Comparison of ENCODE assay signal across 12 mouse cellular contexts in the genomic region with DNA sequence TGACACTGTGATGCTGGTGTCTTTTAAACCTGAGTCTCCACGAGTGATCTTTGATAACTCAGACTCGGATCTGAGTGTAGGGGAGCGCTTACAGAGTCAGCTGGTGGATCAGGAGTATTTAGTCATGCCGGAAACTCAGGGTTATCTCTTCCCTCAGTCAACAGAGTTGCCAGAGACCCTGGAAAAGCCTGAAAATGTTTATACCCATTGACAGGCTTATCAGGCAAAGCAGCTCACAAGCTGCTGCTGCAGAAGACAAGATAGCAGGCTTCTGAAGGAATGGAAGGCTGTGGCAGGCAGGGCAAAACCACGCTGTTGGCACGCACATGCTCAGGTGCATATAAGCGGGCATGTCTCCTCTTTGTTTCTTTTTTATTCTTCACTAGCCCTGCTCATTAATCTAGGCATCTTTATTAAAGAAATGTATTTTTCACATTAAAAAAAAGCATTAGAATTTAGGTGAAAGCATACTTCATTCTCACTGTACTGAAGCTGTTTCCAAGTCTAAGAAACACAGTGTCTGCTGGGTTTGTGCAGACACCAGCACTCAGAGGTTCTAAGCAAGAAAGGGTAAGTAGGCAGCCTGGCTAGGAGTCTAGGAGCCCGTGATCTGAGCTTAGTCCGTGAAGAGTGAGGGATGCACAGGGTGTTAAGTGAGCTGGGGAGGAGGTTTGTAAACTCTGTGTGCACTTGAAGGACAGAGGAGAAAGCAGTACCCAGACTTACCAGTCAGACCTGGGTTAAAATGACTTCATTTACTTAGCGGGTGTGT. TPM values are rescaled to one million over a fixed set of nuclear protein-coding genes. Genes with fewer than 3 reads are reported as not detected.
DNase-seq lines count a peak whose midpoint lies in the region; ATAC-seq lines count a peak whose summit lies in the region.
"Had no signal": no experiment of that assay in that cellular context is flagged by ENCODE, and none has a peak within 500 bp of the region (broad histone marks: within the 10 kb centered on the region; RNA-seq: fewer than 3 reads in every experiment).

No protein-coding gene starts in this region.

- no peaks in the 10 kb centered on the region for H3K4me1 ChIP-seq in lung, embryonic 15.5 days
- peaks cover 67% of the 10 kb centered on the region for H3K4me1 ChIP-seq in liver, embryonic 15.5 days (replicated peaks)
- 0 out of 2 replicates have a peak, but pooled peaks cover 3% of the 10 kb centered on the region for H3K4me1 ChIP-seq in stomach, embryonic 16.5 days (ENCODE audit: control insufficient read depth, insufficient read depth, low read length)
- H3K4me1 ChIP-seq: embryonic facial prominence, embryonic 15.5 days had no signal

- H3K4me2 ChIP-seq in lung, embryonic 15.5 days: peak overlapping the region; percentile 27; the same call in 1 of the 2 replicates
- peak overlapping the region; percentile 68 for H3K4me2 ChIP-seq in liver, embryonic 15.5 days
- no peak overlapping the region for H3K4me2 ChIP-seq in stomach, embryonic 16.5 days (ENCODE audit: low read depth, low read length)
- H3K4me2 ChIP-seq: embryonic facial prominence, embryonic 15.5 days; hindbrain, embryonic 12.5 days had no signal

- ATAC-seq in lung, embryonic 15.5 days (ENCODE audit: borderline replicate concordance, extremely low read depth, low FRiP score, low TSS enrichment): peak; percentile 62; the same call in 1 of the 2 replicates
- peak; percentile 87 for ATAC-seq in common myeloid progenitor, adult 5-6 weeks (replicated peaks; ENCODE audit: low read depth, poor library complexity, severe bottlenecking)
- ATAC-seq in liver, embryonic 15.5 days (ENCODE audit: insufficient read depth): peak; percentile 97
- ATAC-seq in stomach, embryonic 16.5 days (ENCODE audit: insufficient read depth, low FRiP score): 0 out of 2 replicates have a peak, but pooled peaks have one; percentile 33

- no peaks in the 10 kb centered on the region for H3K9me3 ChIP-seq in lung, embryonic 15.5 days
- H3K9me3 ChIP-seq in liver, embryonic 15.5 days (replicated peaks): no peaks in the 10 kb centered on the region
- H3K9me3 ChIP-seq in stomach, embryonic 16.5 days (replicated peaks; ENCODE audit: control insufficient read depth, low read length): no peaks in the 10 kb centered on the region
- H3K9me3 ChIP-seq: embryonic facial prominence, embryonic 15.5 days; hindbrain, embryonic 12.5 days had no signal

- 30% methylated on average over 10 of the region's 10 CpGs for WGBS in lung, embryonic 15.5 days
- WGBS in liver, embryonic 15.5 days (ENCODE audit: insufficient replicate concordance): 10% methylated on average over 10 of the region's 10 CpGs
- WGBS in stomach, embryonic 16.5 days: 44% methylated on average over 10 of the region's 10 CpGs

- no peaks in the 10 kb centered on the region for H3K36me3 ChIP-seq in lung, embryonic 15.5 days
- no peaks in the 10 kb centered on the region for H3K36me3 ChIP-seq in liver, embryonic 15.5 days (replicated peaks)
- H3K36me3 ChIP-seq in stomach, embryonic 16.5 days (ENCODE audit: control insufficient read depth, insufficient read depth, low read length): no peaks in the 10 kb centered on the region
- H3K36me3 ChIP-seq: embryonic facial prominence, embryonic 15.5 days; hindbrain, embryonic 12.5 days had no signal

- DNase-seq in lung, postnatal 4 days: no peak
- no peak for DNase-seq in cerebellum, postnatal 4 days (ENCODE audit: low spot score in 2 of 2)
- DNase-seq in ovary, adult 18-20 months (ENCODE audit: low spot score): no peak
- DNase-seq: cerebellum, adult 9-10 months; lung, postnatal 14 days had no signal

- no peak overlapping the region for H3K27ac ChIP-seq in lung, embryonic 15.5 days
- H3K27ac ChIP-seq in liver, embryonic 15.5 days (replicated peaks): peak overlapping the region; percentile 99
- H3K27ac ChIP-seq in stomach, embryonic 16.5 days (ENCODE audit: low read length): no peak overlapping the region
- H3K27ac ChIP-seq: embryonic facial prominence, embryonic 15.5 days; hindbrain, embryonic 12.5 days; kidney, postnatal 0 days had no signal

- no peak overlapping the region for H3K9ac ChIP-seq in lung, embryonic 15.5 days
- H3K9ac ChIP-seq in liver, embryonic 15.5 days: peak overlapping the region; percentile 55
- H3K9ac ChIP-seq in stomach, embryonic 16.5 days (ENCODE audit: low read length): no peak overlapping the region
- H3K9ac ChIP-seq: embryonic facial prominence, embryonic 15.5 days; hindbrain, embryonic 12.5 days had no signal

- H3K4me3 ChIP-seq in lung, embryonic 15.5 days: no peak overlapping the region
- H3K4me3 ChIP-seq in liver, embryonic 15.5 days (replicated peaks): peak overlapping the region; percentile 38
- H3K4me3 ChIP-seq in stomach, embryonic 16.5 days (replicated peaks; ENCODE audit: low read length): no peak overlapping the region
- H3K4me3 ChIP-seq: embryonic facial prominence, embryonic 15.5 days; hindbrain, embryonic 12.5 days had no signal

- H3K27me3 ChIP-seq in lung, embryonic 15.5 days: no peaks in the 10 kb centered on the region
- H3K27me3 ChIP-seq in liver, embryonic 15.5 days: no peaks in the 10 kb centered on the region
- H3K27me3 ChIP-seq in stomach, embryonic 16.5 days (ENCODE audit: control insufficient read depth, insufficient read depth, low read length): no peaks in the 10 kb centered on the region
- H3K27me3 ChIP-seq: embryonic facial prominence, embryonic 15.5 days had no signal

RNA-seq across cellular contexts. Expression of a gene that starts 39.4 kb away (rescaled TPM):
- polyA plus RNA-seq in lung, embryonic 15.5 days (2015; fragmentation: Nextera tagmentation; extraction: Ambion mirVana): 36.4 and 37.1 TPM in 2 replicates
- 39.1 and 44.7 TPM in 2 replicates for total RNA-seq in common myeloid progenitor, adult 5-6 weeks (2017)
- 50.5 and 53.4 TPM in 2 replicates for polyA plus RNA-seq in liver, embryonic 15.5 days (2015; fragmentation: Nextera tagmentation; extraction: Ambion mirVana)
- polyA plus RNA-seq in stomach, embryonic 16.5 days (2015; fragmentation: Nextera tagmentation; extraction: Ambion mirVana): 40.3 and 47.1 TPM in 2 replicates

Comparison
In these comparisons a context has a peak if more than half of its experiments do, and no peak if none do; other contexts are left out.
1. ATAC-seq: peak in every context shown above with its lines; median percentile 97 in liver, embryonic 15.5 days; 87 in common myeloid progenitor, adult 5-6 weeks; 62 in lung, embryonic 15.5 days; 33 in stomach, embryonic 16.5 days.